Mouse (Mus musculus) embryonic facial prominence, embryonic 13.5 days (tissue): ENCODE results near the gene Nup214. TPM values are rescaled to one million over a fixed set of nuclear protein-coding genes. Genes with fewer than 3 reads are reported as not detected.

Experiments used
- ATAC-seq: fragments of 200-750 bp; cut with Nextera tagmentation; 2 replicates; pipeline ENCODE4 v1.8.0; 2017; ENCODE audit warnings: low read depth; ENCODE audit not compliant: insufficient number of reproducible peaks, insufficient read depth, low FRiP score, low TSS enrichment
- H3K27ac ChIP-seq: fragments of 300-500 bp; sonication (generic); 2 replicates; pipeline ENCODE4 v1.5.1; 2015; ENCODE audit warnings: moderate library complexity, mild to moderate bottlenecking, inconsistent platforms
- H3K27me3 ChIP-seq: fragments of 300-500 bp; sonication (generic); 2 replicates; pipeline ENCODE4 v1.6.1; 2015; ENCODE audit warnings: mild to moderate bottlenecking, inconsistent platforms
- H3K36me3 ChIP-seq: fragments of 300-500 bp; sonication (generic); 2 replicates; pipeline ENCODE4 v1.6.1; 2015; ENCODE audit warnings: mild to moderate bottlenecking, inconsistent platforms
- H3K4me1 ChIP-seq: fragments of 300-500 bp; sonication (generic); 2 replicates; pipeline ENCODE4 v1.6.1; 2015; ENCODE audit warnings: inconsistent platforms
- H3K4me2 ChIP-seq: fragments of 300-500 bp; sonication (generic); 2 replicates; pipeline ENCODE4 v1.6.1; 2015; ENCODE audit warnings: moderate library complexity, mild to moderate bottlenecking, inconsistent platforms
- H3K4me3 ChIP-seq: fragments of 300-500 bp; sonication (generic); 2 replicates; pipeline ENCODE4 v1.5.1; 2015; ENCODE audit warnings: mild to moderate bottlenecking, inconsistent platforms
- H3K9ac ChIP-seq: fragments of 300-500 bp; sonication (generic); 2 replicates; pipeline ENCODE4 v1.6.1; 2015; ENCODE audit warnings: mild to moderate bottlenecking, inconsistent platforms
- H3K9me3 ChIP-seq: fragments of 300-500 bp; sonication (generic); 2 replicates; pipeline ENCODE4 v1.6.1; 2016; ENCODE audit warnings: inconsistent platforms
- WGBS: fragments of 180-500 bp; shearing (Covaris S2); methylation state at CpG from one replicate; pipeline ENCODE4 v1.1.7; 2015; ENCODE audit warnings: mixed read lengths; 5-methylcytosine and 5-hydroxymethylcytosine counted together
- polyA plus RNA-seq: library from polyadenylated mRNA; unstranded; fragments of >200 nt; fragmentation: Nextera tagmentation; extraction: Ambion mirVana; gene quantifications from 2 replicates; pipeline ENCODE4 v1.2.1, GENCODE M21; 2015

Nup214 gene
- polyA plus RNA-seq, 1 experiment from 2014 or later = 118 TPM

DNA sequence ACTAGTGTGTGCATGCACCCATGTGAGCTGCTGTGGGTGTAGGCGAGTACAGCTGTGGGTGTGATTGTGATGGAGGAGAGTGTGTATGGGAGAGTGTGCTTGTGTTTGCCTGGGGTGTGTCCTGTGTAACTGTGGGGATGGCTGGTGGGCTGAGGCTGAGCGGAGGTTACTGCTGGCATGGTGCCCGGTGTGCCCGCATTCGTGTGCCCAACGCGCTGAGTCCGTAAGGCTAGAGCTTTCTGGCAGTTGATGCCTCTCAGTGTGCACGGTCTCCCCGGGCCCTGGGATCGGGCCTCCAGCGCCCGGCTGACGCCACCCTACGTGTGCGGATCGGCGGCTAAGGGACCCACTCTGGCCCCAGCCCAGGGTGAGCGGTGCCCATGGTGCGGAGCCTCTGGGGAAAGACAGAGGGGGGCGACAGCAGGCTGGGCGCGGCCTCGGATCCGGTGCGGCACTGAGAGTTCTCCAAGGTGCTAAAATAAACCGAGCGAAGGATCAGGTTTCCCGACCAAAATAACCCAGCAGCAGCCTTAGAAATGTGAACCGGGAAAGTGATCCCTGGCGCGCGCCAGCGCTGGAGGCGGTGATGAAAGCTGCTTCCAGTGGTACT is 114.2 kb downstream of the Nup214 start:
- peak; percentile 75 for ATAC-seq
- 4% methylated on average over 35 of the region's 35 CpGs for WGBS
- Histone ChIP-seq H3K4me1 (peaks cover 22% of the 10 kb centered on the region), H3K27ac (peak overlapping the region; percentile 44; the same call in 1 of the 2 replicates), H3K9me3 (no peaks in the 10 kb centered on the region), H3K4me2 (peak overlapping the region; percentile 69), H3K36me3 (no peaks in the 10 kb centered on the region), H3K4me3 (peak overlapping the region; percentile 34), H3K9ac (peak overlapping the region; percentile 59), H3K27me3 (peaks cover 69% of the 10 kb centered on the region)

- Histone ChIP-seq H3K4me3 (no peak overlapping the region), H3K4me2 (no peak overlapping the region), H3K9me3 (no peaks in the 10 kb centered on the region), H3K4me1 (peaks cover 13% of the 10 kb centered on the region), H3K27me3 (peaks cover 58% of the 10 kb centered on the region), H3K9ac (no peak overlapping the region), H3K36me3 (no peaks in the 10 kb centered on the region), H3K27ac (no peak overlapping the region)
- ATAC-seq = no peak
- 73% methylated on average over 3 of the region's 3 CpGs for WGBS
These were observed 115.4 kb downstream of the Nup214 start for GRCm38 (mm10) chr2:32089606-32090005.

DNA sequence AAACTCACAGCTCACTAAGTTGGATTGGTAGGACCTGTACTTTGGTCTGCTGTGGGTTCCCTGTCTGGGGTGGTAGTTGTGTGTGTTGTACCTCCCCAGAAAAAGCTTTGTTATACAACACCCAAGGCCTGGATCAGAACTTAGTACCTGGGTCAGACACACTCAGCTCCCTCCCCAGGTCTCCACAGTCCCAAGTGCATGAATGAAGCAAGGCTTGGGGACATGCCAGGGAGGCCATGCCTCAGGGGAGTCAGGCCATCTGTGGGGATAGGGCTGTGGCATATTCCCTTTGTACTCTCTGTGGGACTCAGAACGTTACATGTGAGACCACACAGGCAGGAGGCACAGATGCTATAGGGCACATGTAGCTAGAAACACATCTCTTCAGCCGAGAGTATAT is 115.9 kb downstream of the Nup214 start:
- Histone ChIP-seq H3K27ac (no peak overlapping the region), H3K4me2 (no peak overlapping the region), H3K27me3 (peaks cover 53% of the 10 kb centered on the region), H3K4me1 (peaks cover 14% of the 10 kb centered on the region), H3K36me3 (no peaks in the 10 kb centered on the region), H3K9ac (no peak overlapping the region), H3K4me3 (no peak overlapping the region), H3K9me3 (no peaks in the 10 kb centered on the region)
- 43% methylated on average over 2 of the region's 2 CpGs for WGBS
- no peak for ATAC-seq

DNA sequence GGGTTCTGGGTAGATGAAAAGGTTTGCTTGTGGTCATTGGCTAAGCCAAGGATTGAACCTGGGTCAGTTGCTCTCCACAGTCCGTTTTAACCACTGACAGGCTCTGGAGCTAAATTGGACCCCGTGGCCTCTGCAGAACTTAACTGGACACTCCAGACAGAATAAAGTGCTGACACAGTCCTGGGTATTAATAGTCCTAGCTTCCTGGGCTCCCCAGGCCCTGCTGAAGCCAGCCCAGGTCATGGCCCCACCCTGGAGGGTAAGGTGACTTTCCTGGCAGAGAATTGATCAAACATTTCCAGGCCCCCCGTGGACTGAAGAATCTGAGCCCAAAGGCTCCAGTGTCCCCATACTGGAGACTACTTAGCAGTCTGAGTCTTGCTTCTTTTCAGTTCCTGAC is 117.7 kb downstream of the Nup214 start:
- Histone ChIP-seq H3K27me3 (peaks cover 35% of the 10 kb centered on the region), H3K4me2 (no peak overlapping the region), H3K36me3 (no peaks in the 10 kb centered on the region), H3K9me3 (no peaks in the 10 kb centered on the region), H3K27ac (no peak overlapping the region), H3K4me1 (peaks cover 26% of the 10 kb centered on the region), H3K4me3 (no peak overlapping the region), H3K9ac (no peak overlapping the region)
- ATAC-seq = no peak
- 59% methylated on average over 3 of the region's 3 CpGs for WGBS

- Histone ChIP-seq H3K36me3 (no peaks in the 10 kb centered on the region), H3K4me1 (peaks cover 14% of the 10 kb centered on the region), H3K9me3 (no peaks in the 10 kb centered on the region), H3K27ac (no peak overlapping the region), H3K4me2 (no peak overlapping the region), H3K9ac (no peak overlapping the region), H3K4me3 (no peak overlapping the region), H3K27me3 (peaks cover 14% of the 10 kb centered on the region)
- 87% methylated on average over 7 of the region's 7 CpGs for WGBS
- ATAC-seq = no peak
These were observed 119.9 kb downstream of the Nup214 start for GRCm38 (mm10) chr2:32094001-32094707.

DNA sequence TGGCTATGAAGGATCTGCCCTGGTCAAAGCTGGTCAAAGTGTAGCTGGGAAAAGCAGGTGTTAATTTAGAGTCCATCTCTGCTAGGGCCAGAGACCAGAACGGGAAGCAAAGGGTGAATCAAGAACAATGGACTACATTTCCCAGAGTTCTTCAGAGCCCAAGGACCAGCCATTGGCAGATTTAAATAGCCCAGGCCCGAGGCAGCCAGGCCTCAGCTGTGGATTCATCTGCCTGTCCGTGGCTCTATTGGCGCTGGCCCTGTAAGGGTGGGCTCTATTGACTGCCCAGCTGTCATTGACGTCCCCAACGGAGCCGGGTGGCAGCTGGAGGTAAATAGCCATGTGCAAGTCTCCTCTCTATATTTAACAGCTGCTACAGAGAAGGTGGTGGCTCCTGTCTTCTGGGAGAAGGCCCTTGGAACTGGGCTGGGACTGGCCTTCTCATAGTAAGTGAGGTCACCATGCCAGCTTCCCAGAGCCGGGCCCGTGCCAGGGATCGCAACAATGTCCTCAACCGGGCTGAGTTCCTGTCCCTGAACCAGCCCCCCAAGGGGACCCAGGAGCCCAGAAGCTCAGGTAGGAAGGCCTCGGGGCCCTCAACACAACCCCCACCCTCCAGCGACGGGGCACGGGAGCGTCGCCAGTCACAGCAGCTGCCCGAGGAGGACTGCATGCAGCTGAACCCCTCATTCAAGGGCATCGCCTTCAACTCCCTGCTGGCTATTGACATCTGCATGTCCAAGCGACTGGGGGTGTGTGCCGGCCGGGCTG is 121.3 kb downstream of the Nup214 start, which contains the start of gene Plpp7:
TSS of gene Plpp7 (plus strand) at position 178 of the 771 bp plus-strand sequence.
- WGBS = 57% methylated on average over 22 of the region's 22 CpGs
- no peak for ATAC-seq
- H3K27ac ChIP-seq = no peak within 1 kb of the TSS

GRCm38 (mm10) chr2:32096122-32096420 is 121.8 kb downstream of the Nup214 start:
- WGBS = 82% methylated on average over 10 of the region's 10 CpGs
- ATAC-seq = no peak
- peaks cover 13% of the 10 kb centered on the region for H3K4me1 ChIP-seq
- peak overlapping the region; percentile 59 for H3K4me2 ChIP-seq
- no peaks in the 10 kb centered on the region for H3K9me3 ChIP-seq
- H3K27me3 ChIP-seq = 0 out of 2 replicates have a peak, but pooled peaks cover 4% of the 10 kb centered on the region
- H3K36me3 ChIP-seq = no peaks in the 10 kb centered on the region
- no peak overlapping the region for H3K27ac ChIP-seq
- H3K4me3 ChIP-seq = peak overlapping the region; percentile 36
- peak overlapping the region; percentile 69 for H3K9ac ChIP-seq

More for the DNA sequence above, 121.3 kb downstream of the Nup214 start, which contains the start of gene Plpp7:
- Histone ChIP-seq H3K4me3 (peak within 1 kb of the TSS; percentile 36), H3K36me3 (no peaks in the 10 kb centered on the region), H3K27me3 (0 out of 2 replicates have a peak, but pooled peaks cover 4% of the 10 kb centered on the region), H3K4me1 (peaks cover 13% of the 10 kb centered on the region), H3K9ac (peak within 1 kb of the TSS; percentile 69), H3K9me3 (no peaks in the 10 kb centered on the region), H3K4me2 (peak within 1 kb of the TSS; percentile 59)

DNA sequence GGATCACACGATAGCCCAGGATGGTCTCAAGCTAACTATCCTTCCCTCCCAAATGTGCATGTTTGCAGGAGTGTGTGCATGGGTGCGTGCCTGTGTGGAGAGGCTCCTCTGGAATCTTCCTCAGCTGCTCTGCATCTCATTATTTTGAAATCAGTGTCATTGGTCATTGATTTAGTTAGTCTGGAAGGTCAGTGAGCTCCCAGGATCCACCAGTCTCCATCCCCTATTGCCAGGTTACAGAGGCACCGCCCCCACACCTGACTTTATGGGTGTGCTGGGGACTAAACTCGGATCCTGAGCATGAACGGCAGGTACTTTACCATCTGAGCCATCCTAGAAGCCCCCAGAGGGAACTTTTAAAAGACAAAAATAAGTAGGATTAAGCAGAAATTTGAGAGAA is 128.7 kb downstream of the Nup214 start:
- Histone ChIP-seq H3K4me3 (no peak overlapping the region), H3K27me3 (no peaks in the 10 kb centered on the region), H3K4me2 (no peak overlapping the region), H3K36me3 (no peaks in the 10 kb centered on the region), H3K27ac (no peak overlapping the region), H3K9me3 (no peaks in the 10 kb centered on the region), H3K4me1 (no peaks in the 10 kb centered on the region), H3K9ac (no peak overlapping the region)
- ATAC-seq = no peak
- 50% methylated on average over 5 of the region's 5 CpGs for WGBS

GRCm38 (mm10) chr2:32103557-32103956 is 129.3 kb downstream of the Nup214 start:
- Histone ChIP-seq H3K4me2 (no peak overlapping the region), H3K4me1 (no peaks in the 10 kb centered on the region), H3K4me3 (no peak overlapping the region), H3K9me3 (no peaks in the 10 kb centered on the region), H3K27ac (no peak overlapping the region), H3K27me3 (no peaks in the 10 kb centered on the region), H3K36me3 (no peaks in the 10 kb centered on the region), H3K9ac (no peak overlapping the region)
- ATAC-seq = no peak
- 81% methylated on average over 7 of the region's 7 CpGs for WGBS
